Mouse (Mus musculus): ENCODE measurements around the gene Cpne7. TPM values are rescaled to one million over a fixed set of nuclear protein-coding genes. Genes with fewer than 3 reads are reported as not detected.
"Not testable (repeated sequence)": the region's sequence is repeated elsewhere in the genome, so short reads cannot be mapped to it uniquely, and the experiment has no call there.

Cpne7 gene
- 2.5 and 3.2 TPM in 2 replicates for polyA plus RNA-seq (2015; fragmentation: Nextera tagmentation; extraction: Ambion mirVana)

DNA sequence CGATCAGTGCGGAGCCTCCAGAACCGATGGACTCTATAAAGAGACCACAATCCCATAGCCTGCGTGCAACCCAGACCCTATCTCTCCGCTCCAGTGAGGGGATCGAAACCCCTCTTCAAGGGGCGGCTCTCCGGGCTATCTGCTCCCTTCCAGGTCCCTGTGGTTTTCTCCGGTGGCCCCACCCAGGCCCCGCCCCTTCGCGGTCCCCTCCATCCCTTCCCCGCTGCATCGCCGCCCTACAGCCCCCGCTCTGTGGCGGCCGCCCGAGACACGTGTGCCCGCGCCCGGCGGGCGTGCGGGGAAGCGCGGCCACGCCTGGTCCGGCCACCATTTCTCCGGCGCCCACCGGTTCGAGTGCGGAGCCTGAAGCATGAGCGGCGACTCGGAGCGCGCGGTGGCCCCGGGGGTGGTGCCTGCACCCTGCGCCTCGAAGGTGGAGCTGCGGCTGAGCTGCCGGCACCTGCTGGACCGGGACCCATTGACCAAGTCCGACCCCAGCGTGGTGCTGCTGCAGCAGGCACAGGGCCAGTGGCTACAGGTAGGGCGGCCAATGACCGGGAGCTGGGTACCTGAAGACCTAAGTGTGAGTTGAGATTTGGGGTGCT, at the start of gene Cpne7:
Cpne7 (plus strand) TSS at position 248 of the 605 bp plus-strand sequence.
- peak within 1 kb of the TSS; percentile 43 for H3K4me3 ChIP-seq
- no peak for ATAC-seq (replicated peaks)
- H3K36me3 ChIP-seq, result no peaks in the 10 kb centered on the region
- H3K27ac ChIP-seq (replicated peaks), result no peak within 1 kb of the TSS
- H3K4me2 ChIP-seq (replicated peaks), result peak within 1 kb of the TSS; percentile 73
- H3K4me1 ChIP-seq, result peaks cover 17% of the 10 kb centered on the region
- under 1% methylated on average over 50 of the region's 51 CpGs for WGBS
- H3K27me3 ChIP-seq, result peaks cover 37% of the 10 kb centered on the region
- H3K9ac ChIP-seq (replicated peaks), result peak within 1 kb of the TSS; percentile 47
- H3K9me3 ChIP-seq, result no peaks in the 10 kb centered on the region

DNA sequence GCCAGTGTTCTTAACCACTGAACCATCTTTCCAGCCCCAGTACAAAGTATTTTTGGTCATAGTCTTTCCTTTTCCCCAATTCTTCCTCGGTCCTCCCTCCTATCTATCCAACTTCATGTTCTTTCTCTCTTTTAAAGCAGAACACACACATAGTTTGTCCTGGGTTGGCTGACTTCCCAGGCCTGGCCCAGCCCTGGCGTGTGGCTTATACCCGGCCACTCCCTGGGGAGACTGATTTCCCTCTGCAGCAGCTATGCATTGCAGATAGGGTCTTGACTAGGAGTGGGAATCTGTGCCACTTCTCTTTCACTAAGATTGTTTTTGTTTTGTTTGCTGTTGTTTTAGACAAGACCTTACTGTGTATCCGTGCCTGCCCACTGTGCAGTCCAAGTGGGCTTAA, 46.0 kb upstream of the Cpne7 start:
- Histone ChIP-seq H3K4me2 (replicated peaks) (no peak overlapping the region), H3K9ac (replicated peaks) (no peak overlapping the region), H3K9me3 (no peaks in the 10 kb centered on the region), H3K4me1 (peaks cover 11% of the 10 kb centered on the region), H3K36me3 (peaks cover 39% of the 10 kb centered on the region), H3K27ac (replicated peaks) (no peak overlapping the region), H3K27me3 (no peaks in the 10 kb centered on the region), H3K4me3 (no peak overlapping the region)
- no peak for ATAC-seq (replicated peaks)
- WGBS, result 81% methylated on average over 4 of the region's 4 CpGs

DNA sequence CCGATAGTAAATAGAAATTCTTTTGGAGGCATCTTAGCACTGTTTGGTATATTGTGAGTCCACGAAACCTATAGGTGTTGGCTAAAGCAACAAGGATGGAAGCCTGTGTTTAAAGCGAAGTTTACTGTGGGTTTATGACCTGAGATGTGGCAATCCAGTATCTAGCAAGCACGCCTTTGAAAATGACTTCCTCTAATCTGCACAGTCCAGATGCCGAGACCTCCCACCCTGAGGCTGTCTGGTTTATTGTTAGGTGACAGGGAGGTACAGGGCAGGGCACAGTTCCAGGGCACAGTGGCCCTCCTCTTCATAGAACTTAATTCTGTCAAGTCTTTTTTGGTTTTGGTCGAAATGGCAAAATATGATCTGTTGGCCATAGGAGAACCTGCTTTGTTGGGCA, 40.0 kb upstream of the Cpne7 start:
- H3K27ac ChIP-seq (replicated peaks), result no peak overlapping the region
- H3K4me2 ChIP-seq (replicated peaks), result no peak overlapping the region
- H3K4me3 ChIP-seq, result no peak overlapping the region
- H3K4me1 ChIP-seq, result no peaks in the 10 kb centered on the region
- no peak for ATAC-seq (replicated peaks)
- H3K36me3 ChIP-seq, result peaks cover 79% of the 10 kb centered on the region
- H3K27me3 ChIP-seq, result no peaks in the 10 kb centered on the region
- no peak overlapping the region for H3K9ac ChIP-seq (replicated peaks)
- 93% methylated on average over 6 of the region's 6 CpGs for WGBS
- no peaks in the 10 kb centered on the region for H3K9me3 ChIP-seq

DNA sequence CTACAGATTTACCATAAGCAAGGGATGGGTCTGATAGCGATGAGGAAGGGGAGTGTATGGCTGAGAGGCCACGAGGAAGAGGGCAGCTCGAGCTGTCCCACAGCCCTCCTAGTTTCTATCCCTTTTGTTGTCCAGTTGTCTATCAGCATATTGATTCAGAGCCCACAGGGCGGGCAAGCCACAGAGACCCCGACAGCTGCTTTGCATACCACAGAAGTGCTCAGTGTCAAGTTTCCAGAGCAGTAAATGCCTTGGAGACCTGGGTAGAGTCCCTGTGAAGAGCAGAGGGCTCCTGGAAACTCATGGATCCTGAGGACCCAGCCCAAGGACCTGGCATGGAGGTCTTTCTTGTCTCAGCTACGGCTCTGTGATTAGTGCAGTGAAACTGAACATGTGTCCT, 34.2 kb upstream of the Cpne7 start:
- Histone ChIP-seq H3K4me2 (replicated peaks) (no peak overlapping the region), H3K36me3 (peaks cover 90% of the 10 kb centered on the region), H3K9me3 (no peaks in the 10 kb centered on the region), H3K27ac (replicated peaks) (no peak overlapping the region), H3K4me1 (no peaks in the 10 kb centered on the region), H3K4me3 (no peak overlapping the region), H3K9ac (replicated peaks) (no peak overlapping the region), H3K27me3 (no peaks in the 10 kb centered on the region)
- no peak for ATAC-seq (replicated peaks)
- whole genome bisulfite sequencing, result 83% methylated on average over 6 of the region's 6 CpGs

DNA sequence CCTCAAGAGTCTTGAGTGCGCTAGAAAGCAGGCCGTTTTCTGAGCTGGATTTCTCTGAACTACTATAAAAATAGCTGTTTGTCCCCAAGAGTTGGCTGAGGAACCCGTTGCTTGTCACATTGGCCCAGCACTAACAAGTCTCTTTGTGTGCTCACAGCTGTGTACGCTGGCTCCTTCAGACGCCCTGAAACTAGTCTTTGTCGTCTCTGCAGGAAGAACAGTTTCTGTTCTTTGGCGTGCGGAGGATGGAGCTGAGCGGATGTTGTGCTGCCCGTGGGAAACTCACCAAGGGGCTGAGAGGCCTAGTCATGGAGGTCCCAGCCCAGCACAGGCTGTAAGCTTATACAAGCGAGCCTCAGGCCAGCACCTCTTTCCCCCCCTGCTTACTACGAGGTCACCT, 33.6 kb upstream of the Cpne7 start:
- Histone ChIP-seq H3K9me3 (no peaks in the 10 kb centered on the region), H3K9ac (replicated peaks) (no peak overlapping the region), H3K4me3 (no peak overlapping the region), H3K36me3 (peaks cover 90% of the 10 kb centered on the region), H3K4me1 (no peaks in the 10 kb centered on the region), H3K27me3 (no peaks in the 10 kb centered on the region), H3K27ac (replicated peaks) (no peak overlapping the region), H3K4me2 (replicated peaks) (no peak overlapping the region)
- WGBS, result 88% methylated on average over 12 of the region's 12 CpGs
- no peak for ATAC-seq (replicated peaks)

DNA sequence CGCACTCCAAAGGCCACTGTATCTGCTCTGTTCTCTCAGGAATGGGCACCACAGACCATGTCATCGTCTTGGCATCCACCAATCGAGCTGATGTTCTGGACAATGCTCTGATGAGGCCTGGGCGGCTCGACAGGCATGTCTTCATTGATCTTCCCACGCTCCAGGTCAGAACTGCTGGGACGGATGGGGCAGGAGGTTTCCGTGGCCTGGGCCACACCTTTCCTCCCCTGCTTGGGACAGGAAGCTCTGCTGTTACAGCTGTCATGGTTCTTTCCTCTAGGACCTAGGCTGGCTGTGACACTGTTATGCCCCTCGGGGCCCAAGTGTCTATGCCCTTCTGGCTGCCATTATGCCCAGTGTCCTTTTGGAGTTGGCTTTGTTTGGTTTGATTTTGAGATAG, 29.9 kb upstream of the Cpne7 start:
- Histone ChIP-seq H3K9ac (replicated peaks) (no peak overlapping the region), H3K27ac (replicated peaks) (no peak overlapping the region), H3K4me1 (no peaks in the 10 kb centered on the region), H3K4me3 (no peak overlapping the region), H3K27me3 (no peaks in the 10 kb centered on the region), H3K36me3 (peaks cover 94% of the 10 kb centered on the region), H3K4me2 (replicated peaks) (no peak overlapping the region), H3K9me3 (no peaks in the 10 kb centered on the region)
- no peak for ATAC-seq (replicated peaks)
- 91% methylated on average over 9 of the region's 9 CpGs for WGBS

DNA sequence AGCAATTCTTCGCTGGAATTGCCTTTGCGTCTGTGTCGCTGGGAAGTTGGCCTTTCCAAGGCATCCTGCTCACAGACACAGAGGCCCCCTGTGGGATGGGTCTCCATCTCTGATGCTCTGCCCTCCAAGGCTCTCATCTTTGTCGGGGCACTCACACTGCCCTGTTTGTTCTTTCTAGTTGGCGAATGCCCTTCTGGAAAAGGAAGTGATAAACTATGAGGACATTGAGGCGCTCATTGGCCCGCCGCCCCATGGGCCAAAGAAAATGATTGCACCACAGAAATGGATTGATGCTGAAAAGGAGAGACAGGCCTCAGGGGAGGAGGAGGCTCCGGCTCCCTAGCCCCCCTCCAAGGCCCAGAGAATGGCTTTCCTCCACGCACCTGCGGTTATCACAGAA, 20.0 kb upstream of the Cpne7 start:
- Histone ChIP-seq H3K9ac (replicated peaks) (no peak overlapping the region), H3K9me3 (no peaks in the 10 kb centered on the region), H3K4me3 (no peak overlapping the region), H3K4me1 (peaks cover 6% of the 10 kb centered on the region), H3K27ac (replicated peaks) (no peak overlapping the region), H3K27me3 (no peaks in the 10 kb centered on the region), H3K36me3 (peaks cover 35% of the 10 kb centered on the region), H3K4me2 (replicated peaks) (no peak overlapping the region)
- no peak for ATAC-seq (replicated peaks)
- WGBS, result 93% methylated on average over 11 of the region's 11 CpGs

DNA sequence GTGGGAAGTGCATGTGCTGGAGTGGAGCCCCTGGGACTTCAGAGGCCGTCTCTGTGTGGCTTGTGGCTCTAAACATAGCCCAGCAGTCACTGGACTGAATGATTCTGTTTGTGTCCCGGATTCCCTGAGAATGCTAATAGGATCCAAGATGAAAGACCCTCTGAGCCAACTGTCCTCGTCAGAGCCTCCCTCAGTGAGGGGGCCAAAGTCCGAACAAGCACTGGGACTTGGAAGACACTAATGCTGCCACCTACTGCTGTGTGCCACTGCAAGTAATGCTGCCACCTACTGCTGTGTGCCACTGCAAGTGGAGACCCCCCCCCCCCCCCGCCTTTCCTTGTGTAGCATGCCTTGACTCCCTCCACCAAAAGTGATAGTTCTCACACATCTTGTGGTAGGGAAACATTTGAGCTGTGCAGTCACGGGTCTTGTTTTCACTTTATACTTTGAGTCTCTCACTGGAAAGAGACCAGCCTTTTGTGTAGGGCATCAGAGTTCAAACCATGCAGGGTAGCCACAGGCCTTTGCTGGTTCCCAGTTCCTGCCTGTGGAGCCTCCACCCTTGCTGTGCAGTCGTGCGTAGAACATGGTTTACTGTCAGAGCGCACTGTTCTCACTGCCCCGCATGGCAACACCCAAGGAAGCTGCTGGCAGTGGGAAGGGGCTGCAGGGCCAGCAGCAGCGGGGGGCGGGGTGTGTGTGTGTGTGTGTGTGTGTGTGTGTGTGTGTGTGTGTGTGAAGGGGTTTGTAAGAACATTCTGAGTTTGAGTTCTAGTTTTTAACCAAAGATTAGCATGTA, 19.2 kb upstream of the Cpne7 start:
- no peak for ATAC-seq (replicated peaks)
- Histone ChIP-seq H3K9ac (replicated peaks) (no peak overlapping the region), H3K9me3 (no peaks in the 10 kb centered on the region), H3K4me3 (no peak overlapping the region), H3K27me3 (no peaks in the 10 kb centered on the region), H3K27ac (replicated peaks) (no peak overlapping the region), H3K36me3 (peaks cover 33% of the 10 kb centered on the region), H3K4me2 (replicated peaks) (no peak overlapping the region), H3K4me1 (peaks cover 6% of the 10 kb centered on the region)
- WGBS, result 73% methylated on average over 12 of the region's 12 CpGs

DNA sequence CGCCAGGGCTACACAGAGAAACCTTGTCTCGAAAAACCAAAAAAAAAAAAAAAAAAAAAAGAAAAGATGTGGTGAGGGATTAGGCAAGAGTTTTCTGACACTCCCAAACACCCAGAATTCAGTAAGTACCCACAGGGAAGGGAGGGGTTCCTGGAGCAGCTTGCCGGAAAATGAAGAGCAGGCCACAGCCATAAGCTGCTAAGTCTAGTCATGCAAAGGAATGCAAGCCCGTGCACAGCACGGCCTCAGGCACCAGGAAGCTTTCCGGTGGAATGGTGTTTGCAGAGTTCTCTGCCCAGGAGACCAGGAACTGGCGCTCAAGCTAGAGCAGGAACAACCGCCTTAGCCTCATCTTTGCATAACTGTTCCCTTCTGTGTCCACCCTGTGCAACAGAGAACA, 16.9 kb upstream of the Cpne7 start:
- Histone ChIP-seq H3K4me3 (no peak overlapping the region), H3K27me3 (no peaks in the 10 kb centered on the region), H3K27ac (replicated peaks) (no peak overlapping the region), H3K4me1 (peaks cover 19% of the 10 kb centered on the region), H3K9ac (replicated peaks) (no peak overlapping the region), H3K9me3 (no peaks in the 10 kb centered on the region), H3K36me3 (peaks cover 29% of the 10 kb centered on the region), H3K4me2 (replicated peaks) (no peak overlapping the region)
- ATAC-seq (replicated peaks), result no peak
- 64% methylated on average over 8 of the region's 8 CpGs for WGBS

DNA sequence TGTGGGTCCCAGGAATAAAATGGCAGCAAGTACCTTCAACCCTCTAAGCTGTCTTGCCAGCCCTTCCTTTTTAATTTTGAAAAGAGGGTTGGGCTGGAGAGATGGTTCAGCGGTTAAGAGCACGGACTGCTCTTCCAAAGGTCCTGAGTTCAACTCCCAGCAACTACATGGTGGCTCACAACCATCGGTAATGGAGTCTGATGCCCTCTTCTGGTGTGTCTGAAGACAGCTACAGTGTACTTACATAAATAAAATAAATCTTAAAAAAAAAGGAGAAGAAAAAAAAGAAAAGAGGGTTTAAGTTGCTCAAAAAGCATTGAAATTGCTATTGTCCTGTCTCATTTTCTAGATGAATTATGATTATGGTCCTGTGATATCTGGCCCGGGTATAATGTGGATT, 15.9 kb upstream of the Cpne7 start:
- H3K27ac ChIP-seq (replicated peaks), result no peak overlapping the region
- ATAC-seq (replicated peaks), result no peak
- no peak overlapping the region for H3K9ac ChIP-seq (replicated peaks)
- no peak overlapping the region for H3K4me2 ChIP-seq (replicated peaks)
- H3K9me3 ChIP-seq, result no peaks in the 10 kb centered on the region
- no peak overlapping the region for H3K4me3 ChIP-seq
- 86% methylated on average over 4 of the region's 4 CpGs for WGBS
- H3K27me3 ChIP-seq, result no peaks in the 10 kb centered on the region
- H3K36me3 ChIP-seq, result peaks cover 32% of the 10 kb centered on the region
- H3K4me1 ChIP-seq, result peaks cover 19% of the 10 kb centered on the region

DNA sequence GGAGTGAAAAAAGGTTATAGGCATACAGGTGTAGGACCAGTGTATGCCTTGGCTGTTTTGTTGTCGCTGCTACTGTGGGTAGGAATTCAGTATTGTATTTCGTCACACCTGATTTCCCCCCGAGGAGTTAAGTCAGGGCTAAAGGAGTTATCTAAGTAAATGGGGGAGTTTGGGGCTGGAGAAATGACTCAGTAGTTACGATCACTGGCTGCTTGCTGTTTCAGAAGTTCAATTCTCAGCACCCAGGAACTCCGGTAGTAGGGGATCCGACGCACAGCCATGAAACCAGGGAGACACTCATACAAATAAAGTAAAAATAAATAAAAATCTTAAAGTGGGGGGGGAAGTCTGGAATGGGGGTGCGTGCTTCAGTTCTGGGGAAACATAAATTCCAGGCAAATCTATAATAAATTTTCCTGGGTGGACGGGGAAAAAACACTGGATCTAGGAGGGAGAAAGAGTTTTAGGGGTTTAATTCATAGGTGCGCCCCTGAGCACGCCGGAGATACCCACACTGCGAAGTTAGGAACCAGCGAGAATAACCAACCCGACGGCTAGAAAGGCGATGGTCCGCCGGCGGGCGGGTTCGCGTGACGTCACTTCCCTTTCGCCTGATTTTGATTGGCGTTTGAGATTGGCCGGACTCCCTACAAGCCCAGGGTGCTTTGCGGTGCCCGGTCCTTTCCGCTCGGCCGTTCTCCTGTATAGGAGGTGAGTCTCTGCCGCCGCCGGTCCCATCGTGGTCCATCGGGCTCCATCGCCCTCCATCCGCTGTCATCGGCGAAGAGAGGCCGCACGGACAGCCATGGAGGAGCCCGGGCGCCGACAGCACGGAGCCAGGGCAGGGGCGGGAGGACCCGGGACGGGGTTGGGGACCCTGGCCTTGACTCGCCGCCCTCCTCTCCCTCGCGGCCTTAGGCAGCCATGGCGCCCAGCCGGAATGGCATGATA, 15.2 kb upstream of the Cpne7 start, which contains the start of gene Rpl13:
Rpl13 (plus strand) TSS at position 616 of the 951 bp plus-strand sequence.
- Histone ChIP-seq H3K36me3 (peaks cover 32% of the 10 kb centered on the region), H3K4me1 (peaks cover 19% of the 10 kb centered on the region), H3K27me3 (no peaks in the 10 kb centered on the region), H3K4me3 (peak within 1 kb of the TSS; percentile 85), H3K4me2 (replicated peaks) (peak within 1 kb of the TSS; percentile 69), H3K27ac (replicated peaks) (peak within 1 kb of the TSS; percentile 95), H3K9ac (replicated peaks) (peak within 1 kb of the TSS; percentile 95), H3K9me3 (no peaks in the 10 kb centered on the region)
- ATAC-seq (replicated peaks), result peak; percentile 97
- WGBS, result 1% methylated on average over 48 of the region's 56 CpGs

DNA sequence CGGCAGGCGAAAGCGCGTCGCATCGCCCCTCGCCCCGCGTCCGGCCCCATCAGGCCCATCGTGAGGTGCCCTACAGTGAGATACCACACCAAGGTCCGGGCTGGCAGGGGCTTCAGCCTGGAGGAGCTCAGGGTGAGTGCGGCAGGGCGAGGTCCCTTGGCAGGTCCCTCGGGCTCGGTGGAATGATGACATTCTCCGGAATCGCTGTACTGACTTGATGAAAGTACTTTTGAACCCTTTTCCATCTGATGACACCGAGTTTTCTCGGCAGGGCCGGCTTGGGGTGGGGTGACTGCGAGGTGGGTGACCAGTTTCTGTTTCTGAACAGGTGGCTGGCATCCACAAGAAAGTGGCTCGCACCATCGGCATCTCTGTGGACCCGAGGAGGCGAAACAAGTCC, 14.3 kb upstream of the Cpne7 start:
- peak overlapping the region; percentile 95; the same call in 1 of the 2 replicates for H3K27ac ChIP-seq (replicated peaks)
- peak overlapping the region; percentile 69 for H3K4me2 ChIP-seq (replicated peaks)
- not testable (repeated sequence) for H3K27me3 ChIP-seq, H3K9me3 ChIP-seq
- peak; percentile 31; the same call in 1 of the 2 replicates for ATAC-seq (replicated peaks)
- peaks cover 24% of the 10 kb centered on the region for H3K36me3 ChIP-seq
- peak overlapping the region; percentile 95 for H3K9ac ChIP-seq (replicated peaks)
- H3K4me3 ChIP-seq, result peak overlapping the region; percentile 85
- WGBS, result 1% methylated on average over 26 of the region's 26 CpGs
- H3K4me1 ChIP-seq, result peaks cover 19% of the 10 kb centered on the region
